Mouse (Mus musculus) layer of hippocampus, postnatal 10 days (tissue): ENCODE results near the gene Pxn. TPM values are rescaled to one million over a fixed set of nuclear protein-coding genes. Genes with fewer than 3 reads are reported as not detected.
"Not testable (repeated sequence)": the region's sequence is repeated elsewhere in the genome, so short reads cannot be mapped to it uniquely, and the experiment has no call there.

Experiments used
- DNase-seq, 2 experiments: peaks; one replicate each; pipeline ENCODE4 v3.0.0; 2021; ENCODE audit warnings: low spot score in 2 of 2
- total RNA-seq, 2 experiments: library from RNA; stranded (reverse); gene quantifications; 2 replicates each; pipeline ENCODE4 v1.2.3; 2021

Pxn gene
- total RNA-seq, 2 experiments from 2014 or later: 30.0 to 30.8 TPM

DNA sequence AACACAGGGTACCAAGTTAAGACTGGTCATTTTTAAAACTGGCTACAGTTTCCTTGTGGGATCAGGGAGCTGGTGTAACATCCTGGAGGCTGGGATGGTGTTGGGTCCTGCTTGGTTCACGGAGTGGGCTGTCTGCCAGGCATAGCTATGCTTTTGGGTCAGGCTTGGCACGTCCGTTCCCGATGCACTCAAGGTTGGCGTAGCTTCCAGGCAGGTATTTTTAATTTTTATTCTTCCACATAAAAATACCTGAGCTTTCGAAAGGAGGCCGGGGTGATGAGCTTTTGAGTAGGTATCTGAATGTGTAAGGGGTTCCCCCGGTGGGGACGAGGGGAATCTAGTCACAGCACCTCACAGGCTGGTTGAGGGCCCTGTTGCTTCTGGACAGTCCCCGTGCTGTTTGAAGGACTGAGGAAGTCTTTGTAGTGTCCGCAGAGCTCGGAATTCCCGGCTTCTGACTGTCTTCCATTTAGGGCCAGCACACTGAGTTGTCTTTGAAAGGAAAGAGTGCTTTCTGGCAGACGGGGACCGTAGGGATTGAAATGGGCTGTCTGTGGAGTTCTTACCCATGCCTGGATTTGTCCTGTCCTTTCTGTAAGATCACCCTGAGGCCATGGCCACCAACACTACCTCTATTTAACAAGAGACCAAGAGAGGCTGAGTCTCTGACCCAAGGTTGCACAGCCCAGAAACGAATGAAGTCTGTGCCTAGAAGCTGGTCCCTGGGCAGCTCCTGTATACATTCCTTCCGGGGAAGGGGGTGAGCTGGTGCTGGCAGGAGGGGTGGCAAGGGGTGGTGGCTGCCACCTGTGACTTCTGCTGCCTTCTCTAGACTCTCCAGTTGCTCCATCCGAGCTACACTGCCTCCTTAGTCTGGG, 1.7 kb downstream of the Pxn start:
- DNase-seq: peak in 1 of 2 experiments; percentile 28

DNA sequence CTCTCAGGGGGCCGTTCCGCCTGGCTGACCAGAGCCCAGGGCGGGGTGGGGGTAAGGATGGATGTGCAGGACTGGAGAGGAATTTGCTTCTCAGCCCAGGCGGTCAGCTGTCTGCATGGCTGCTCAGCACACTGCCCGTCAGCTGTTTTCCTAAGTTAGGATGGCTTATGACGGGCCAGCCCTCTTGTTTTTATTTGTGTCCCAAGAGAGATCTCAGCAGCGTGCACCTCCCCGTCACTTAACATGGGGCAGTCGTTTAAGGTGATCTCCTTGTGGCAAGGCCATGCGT, 2.3 kb downstream of the Pxn start:
- no peak for DNase-seq

DNA sequence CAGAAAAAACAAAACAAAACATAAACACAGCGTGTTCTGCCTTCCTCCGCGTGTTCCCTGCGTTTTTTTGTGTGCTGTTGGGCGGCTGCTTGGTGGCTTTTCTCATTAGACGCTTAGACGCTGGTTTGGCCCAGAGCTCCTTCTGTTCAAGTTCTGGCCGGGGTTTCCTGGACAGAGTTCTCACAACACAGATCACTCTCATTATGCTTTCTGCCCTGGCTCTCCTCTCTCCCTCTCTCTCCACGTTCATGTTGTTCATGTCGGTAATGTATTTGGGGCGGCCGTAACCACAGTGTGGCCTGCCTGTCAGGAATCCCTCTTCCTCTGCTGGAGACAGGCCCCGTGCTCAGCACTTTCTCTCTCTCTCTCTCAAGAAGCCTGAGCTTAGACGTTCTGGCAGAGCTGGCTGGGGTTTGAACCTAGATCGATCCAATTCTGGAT, 2.9 kb downstream of the Pxn start:
- peak in 1 of 2 experiments; percentile 41 for DNase-seq

DNA sequence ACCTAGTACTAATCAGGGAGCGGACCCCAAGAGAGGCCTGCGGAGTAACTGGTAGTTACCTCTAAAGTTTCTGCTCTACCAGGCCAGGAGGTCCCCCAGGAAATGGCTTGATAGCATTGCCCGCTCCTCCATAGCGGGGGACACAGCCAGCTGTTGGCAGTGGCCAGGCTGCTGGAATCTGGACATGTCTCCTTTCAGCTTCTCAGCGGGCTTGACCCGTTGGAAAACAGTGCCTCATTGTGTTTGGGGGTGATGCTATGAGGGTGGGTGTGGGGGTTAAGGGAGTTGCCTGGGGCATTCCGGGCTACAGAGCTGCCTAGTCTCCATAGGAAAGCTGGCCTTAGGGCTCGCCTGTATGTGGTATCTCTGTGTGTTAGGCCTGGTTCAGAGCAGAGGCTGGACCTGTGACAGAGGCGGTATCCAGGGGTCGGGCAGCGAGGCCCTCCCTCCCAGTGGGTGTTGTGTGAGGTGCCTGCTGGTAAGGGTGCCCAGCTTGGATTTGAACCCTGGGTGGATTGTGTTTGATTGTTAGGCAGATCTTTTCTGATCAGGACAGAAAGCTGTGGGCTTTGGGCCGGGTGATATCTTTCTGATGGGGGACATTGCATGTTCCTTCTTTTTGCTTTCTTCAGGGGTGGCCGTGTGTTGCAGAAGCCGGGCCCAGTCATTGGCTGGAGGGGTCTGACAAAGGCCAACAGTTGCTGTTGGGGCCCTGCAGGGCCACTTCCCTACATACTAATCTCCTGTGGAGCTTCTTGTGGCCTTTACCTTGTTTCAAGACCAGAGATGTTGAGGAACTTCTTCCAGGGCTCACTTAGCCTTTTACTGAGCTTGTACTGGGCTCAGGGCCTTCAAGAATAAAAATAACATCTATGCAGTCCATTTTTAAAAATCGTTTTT, 3.6 kb downstream of the Pxn start:
- DNase-seq: peak in 1 of 2 experiments; percentile 24

GRCm38 (mm10) chr5:115512375-115512774, 5.9 kb downstream of the Pxn start:
- DNase-seq: no peak

GRCm38 (mm10) chr5:115513246-115513645, 6.8 kb downstream of the Pxn start:
- no peak for DNase-seq

- DNase-seq: no peak
Observed at GRCm38 (mm10) chr5:115513721-115514120, 7.2 kb downstream of the Pxn start.

DNA sequence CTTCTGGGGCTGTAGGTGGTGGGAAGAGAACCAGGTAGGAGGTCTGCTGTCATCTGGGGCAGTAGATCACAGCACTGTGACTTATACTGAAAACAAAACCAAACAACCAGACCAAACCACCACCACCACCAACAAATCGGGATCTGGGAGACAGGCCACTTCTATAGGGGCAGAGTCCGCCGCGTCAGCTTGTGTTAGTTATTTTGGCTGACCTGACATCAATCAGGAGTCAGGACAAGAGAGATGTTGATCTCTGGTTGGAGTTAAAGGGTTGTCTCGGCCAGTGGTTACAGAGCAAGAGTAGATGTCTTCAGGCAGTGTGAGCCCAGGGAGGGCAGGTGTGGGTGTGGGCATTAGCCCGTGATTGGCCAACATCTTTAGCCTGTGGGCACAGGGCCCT, 7.9 kb downstream of the Pxn start:
- DNase-seq: no peak

DNA sequence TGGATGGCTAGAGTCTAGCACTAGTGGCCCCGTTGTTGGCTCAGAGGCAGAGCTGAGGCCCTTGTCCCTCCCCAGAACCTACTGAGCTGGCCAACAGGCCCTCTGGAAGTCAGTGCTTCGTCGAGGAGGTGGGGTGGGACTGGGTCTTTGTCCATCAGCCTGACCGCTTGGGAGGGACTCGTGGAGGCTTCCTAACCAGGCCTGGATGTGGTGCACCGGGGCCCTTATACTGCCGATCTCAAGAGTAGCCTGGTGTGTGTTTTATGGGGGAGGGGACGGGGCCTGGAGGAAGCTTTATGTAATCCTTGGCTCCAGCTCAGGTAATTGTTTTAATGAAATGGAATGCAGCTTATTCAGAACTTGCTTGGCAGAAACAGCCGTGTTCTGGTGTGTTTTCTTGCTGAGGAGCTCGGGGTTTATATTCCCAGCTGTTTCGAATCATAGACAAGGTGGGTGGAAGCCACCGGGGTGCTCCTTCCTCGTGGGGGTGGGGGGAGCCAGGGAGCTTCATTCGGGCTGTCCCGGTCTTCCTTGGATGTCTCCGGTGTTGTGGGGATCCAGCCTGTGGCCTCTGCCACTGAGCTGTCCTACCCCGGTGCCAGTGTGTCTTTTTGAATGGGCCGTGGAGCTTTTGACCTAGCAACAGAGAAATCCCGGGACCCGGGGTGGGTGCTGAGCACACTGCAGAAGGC, 8.6 kb downstream of the Pxn start:
- no peak for DNase-seq

- no peak for DNase-seq
Observed at GRCm38 (mm10) chr5:115516081-115516907, 9.8 kb downstream of the Pxn start.

DNA sequence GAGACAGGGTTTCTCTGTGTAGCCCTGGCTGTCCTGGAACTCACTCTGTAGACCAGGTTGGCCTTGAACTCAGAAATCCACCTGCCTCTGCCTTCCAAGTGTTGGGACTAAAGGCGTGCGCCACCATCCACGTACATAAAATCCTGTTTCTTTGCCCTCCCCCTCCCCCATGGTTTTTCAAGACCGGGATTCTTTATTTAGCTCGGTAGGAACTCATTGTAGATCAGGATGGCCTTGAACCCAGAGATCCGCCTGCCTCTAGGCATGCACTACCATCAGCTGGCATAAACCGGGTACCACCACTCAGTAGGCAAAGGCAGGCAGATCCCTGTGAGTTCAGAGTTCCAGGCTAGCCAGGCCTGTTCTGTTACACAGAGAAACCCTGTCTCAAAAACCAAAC, 10.4 kb downstream of the Pxn start:
- DNase-seq: no peak

DNA sequence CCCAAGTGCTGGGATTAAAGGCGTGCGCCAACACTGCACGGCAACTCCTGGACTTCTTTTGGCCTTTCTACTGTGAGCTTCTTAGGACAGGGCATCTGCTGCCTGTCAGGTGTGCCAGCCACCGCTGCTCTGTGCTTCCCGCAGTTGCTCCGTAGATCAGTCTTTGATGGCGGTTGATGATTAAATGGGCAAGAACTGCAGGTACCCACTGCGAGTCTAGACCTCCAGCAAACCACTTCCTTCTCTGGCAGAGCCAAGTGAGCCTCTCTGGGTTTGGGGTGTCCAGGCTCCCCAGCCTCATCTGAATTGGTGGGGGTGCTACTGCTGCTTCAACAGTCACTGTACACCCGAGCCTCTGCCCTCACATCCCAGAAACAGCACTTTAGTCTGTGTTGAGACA, 11.0 kb downstream of the Pxn start:
- no peak for DNase-seq

- not testable (repeated sequence) for DNase-seq
Observed at GRCm38 (mm10) chr5:115518214-115518613, 11.7 kb downstream of the Pxn start.

DNA sequence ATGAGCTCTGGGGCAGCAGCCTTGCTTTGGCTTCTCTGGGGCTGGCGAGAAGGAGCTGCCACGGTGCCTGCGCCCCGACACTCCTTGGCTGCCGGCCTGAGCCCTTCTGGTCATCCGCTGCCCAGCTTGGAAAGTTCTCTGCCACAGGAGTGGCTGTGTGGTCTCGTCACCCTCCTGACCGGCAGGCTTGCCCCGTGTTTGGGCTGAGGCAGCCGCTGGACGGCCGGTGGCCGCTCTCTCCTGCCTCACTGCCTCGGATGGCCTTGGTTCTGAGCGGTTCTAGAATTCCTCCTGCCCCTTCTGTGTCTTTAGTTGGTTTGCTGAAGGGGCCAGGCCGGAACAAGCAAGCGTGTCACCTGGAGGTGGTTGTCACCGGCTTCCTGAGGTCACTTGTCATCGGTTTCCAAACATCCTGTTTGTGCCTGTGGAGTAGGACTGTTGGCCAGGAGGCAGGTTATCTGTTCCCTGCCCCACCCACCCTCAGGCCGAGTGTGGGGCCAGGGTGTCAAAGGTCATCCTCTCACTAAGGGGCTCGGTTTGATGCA, 13.9 kb downstream of the Pxn start:
- peak in 1 of 2 experiments; percentile 47 for DNase-seq

DNA sequence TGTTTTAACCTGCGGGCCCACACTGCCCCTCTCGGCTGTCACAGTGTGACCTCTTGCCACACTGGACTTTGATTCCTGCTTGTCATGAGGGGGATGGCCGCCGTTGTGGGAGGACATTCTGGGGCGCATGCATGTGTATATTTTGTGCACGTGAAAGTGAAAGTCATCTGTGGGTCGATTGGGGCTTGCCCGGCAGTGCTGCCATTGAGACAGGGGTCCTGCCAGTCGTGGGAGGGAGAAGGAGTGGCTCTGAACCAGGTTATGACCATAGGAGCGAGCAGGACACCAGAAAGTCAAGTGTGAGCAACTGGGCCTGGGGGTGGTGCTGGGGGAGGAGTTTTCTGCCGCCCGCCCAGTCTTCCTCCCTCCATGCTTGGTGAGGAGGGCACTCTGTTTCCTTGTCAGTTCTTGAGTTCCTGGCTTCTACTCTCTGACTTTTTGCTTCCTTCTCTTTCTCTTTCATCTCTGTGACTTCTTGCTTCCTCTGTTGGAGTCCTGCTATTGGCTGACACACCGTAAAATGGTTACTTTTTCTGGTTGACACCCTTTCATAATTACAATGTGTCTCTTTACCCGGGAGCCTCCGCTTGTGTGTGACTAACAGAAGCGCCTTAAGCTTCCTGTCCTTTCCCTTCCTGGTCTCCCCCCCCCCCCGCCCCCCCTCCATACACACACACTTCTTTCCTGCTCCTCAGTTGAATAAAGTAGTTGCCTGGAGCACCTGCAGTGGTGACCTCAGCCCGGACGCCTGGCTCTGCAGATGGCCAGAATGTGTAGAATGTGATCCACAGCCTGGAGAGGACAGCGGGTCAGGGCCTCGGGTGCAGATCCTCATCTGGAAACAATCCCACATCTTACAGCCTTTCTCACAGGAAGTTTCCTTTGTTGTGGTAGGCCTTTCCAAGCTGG, 15.3 kb downstream of the Pxn start:
- no peak for DNase-seq

DNA sequence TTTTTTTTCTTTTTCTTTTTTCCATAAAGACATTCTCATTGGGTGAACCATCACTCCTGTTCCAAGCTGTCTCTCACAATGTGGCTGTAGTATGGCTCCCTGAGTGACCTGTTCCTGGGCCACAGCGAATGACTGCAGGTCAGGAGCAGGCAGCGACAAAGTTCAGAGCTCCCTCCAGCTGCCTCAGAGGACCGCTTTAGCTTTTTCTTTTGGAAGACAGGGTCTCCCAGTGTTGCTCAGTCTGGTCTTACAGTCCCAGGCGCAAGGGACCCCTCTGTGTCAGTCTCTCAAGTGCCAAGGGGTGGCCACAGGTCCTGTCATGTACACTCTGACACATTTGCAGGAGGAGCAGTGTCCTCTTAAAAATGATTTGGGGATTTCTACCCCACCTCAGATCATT, 16.1 kb downstream of the Pxn start:
- DNase-seq: no peak

GRCm38 (mm10) chr5:115522981-115523499, 16.6 kb downstream of the Pxn start:
- no peak for DNase-seq

GRCm38 (mm10) chr5:115523971-115524370, 17.5 kb downstream of the Pxn start:
- no peak for DNase-seq

DNA sequence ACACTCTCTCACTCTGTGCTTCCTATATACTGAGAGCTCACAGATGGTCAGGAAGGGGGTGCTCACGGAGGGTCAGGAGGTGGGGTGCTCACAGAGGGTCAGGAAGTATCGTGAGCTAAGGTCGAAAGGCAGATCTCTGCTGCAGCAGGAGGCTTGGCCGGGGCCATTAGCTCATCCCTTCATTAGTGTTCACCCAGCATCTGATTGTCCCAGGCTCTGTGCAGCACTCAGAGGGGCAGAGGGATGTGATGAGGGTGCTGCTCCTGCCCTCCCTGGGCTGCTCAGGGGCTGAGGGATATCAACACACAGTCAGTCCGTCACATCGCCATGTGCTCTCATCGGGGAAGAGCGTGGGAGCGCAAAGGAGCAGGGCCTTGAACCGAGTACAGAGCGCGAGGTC, 18.0 kb downstream of the Pxn start:
- no peak for DNase-seq
